Mouse (Mus musculus): Measurements from ENCODE around the gene Cxcr5.

DNA sequence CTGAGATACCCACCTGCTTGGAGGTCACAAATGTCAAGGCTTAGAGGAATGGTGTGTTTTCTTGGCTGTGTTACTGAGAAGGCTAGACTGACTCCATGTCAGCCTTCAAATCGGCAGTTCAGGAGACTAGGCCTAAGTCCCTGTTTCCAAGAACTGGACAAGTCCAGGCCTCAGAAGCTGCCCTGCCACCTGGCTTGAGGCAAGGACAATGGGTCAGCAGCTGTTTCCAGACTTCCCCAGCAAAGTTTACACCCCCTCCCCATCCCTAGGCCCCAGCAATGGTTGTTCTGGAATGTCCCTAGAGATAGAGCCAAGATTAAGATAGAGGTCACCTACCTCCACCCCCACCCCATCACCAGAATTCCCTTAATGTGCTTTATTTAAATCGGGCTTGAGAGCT lies 36.1 kb upstream of the Cxcr5 start:
- TF ChIP-seq CTCF (IDR thresholded peaks at IDR 0.05; ENCODE audit: low read depth) (no peak), EP300 (optimal IDR thresholded peaks at IDR 0.05) (no peak)
